ENCODE assay signal across 10 mouse cellular contexts in genomic region chr2:164036520-164037019, GRCm38 (mm10). TPM values are rescaled to one million over a fixed set of nuclear protein-coding genes. Genes with fewer than 3 reads are reported as not detected.
DNase-seq lines count a peak whose midpoint lies in the region; ATAC-seq and TF ChIP-seq lines count a peak whose summit lies in the region.
"Had no signal": no experiment of that assay in that cellular context is flagged by ENCODE, and none has a peak within 500 bp of the region (broad histone marks: within the 10 kb centered on the region; RNA-seq: fewer than 3 reads in every experiment).

No protein-coding gene starts in this region.

- WGBS in kidney, embryonic 15.5 days, result 50% methylated on average over 10 of the region's 10 CpGs
- 30% methylated on average over 10 of the region's 10 CpGs for WGBS in bone marrow, adult 2 months

- TF ChIP-seq CTCF in bone marrow, adult 2 months (IDR thresholded peaks at IDR 0.05; ENCODE audit: control insufficient read depth, insufficient read depth, low read length), result peak; percentile 58

- no peak for DNase-seq in kidney, adult 18-20 months
- peak; percentile 24 for DNase-seq in naive thymus-derived CD4-positive, alpha-beta T cell, adult 2 months (ENCODE audit: low read depth)
- DNase-seq in cerebellum, adult 8-10 months, result no peak
- DNase-seq in spleen, adult 12 weeks (ENCODE audit: low spot score), result no peak
- no peak for DNase-seq in left cerebral cortex, adult 8-10 months (ENCODE audit: low spot score in 2 of 2)
- DNase-seq: adrenal gland, adult 8-10 months had no signal

- no peak overlapping the region for H3K4me2 ChIP-seq in kidney, embryonic 15.5 days

- TF ChIP-seq POLR2A in bone marrow, adult 2 months (IDR thresholded peaks at IDR 0.05; ENCODE audit: borderline replicate concordance, control insufficient read depth, low read depth, low read length), result no peak

- no peak overlapping the region for H3K4me3 ChIP-seq in kidney, embryonic 15.5 days (replicated peaks)
- H3K4me3 ChIP-seq in bone marrow, adult 2 months (replicated peaks; ENCODE audit: control insufficient read depth, low read depth, low read length), result no peak overlapping the region

- H3K36me3 ChIP-seq in kidney, embryonic 15.5 days, result no peaks in the 10 kb centered on the region

- peaks cover 5% of the 10 kb centered on the region; the same call in 1 of the 2 replicates for H3K4me1 ChIP-seq in kidney, embryonic 15.5 days
- peaks cover 3% of the 10 kb centered on the region for H3K4me1 ChIP-seq in bone marrow, adult 2 months (ENCODE audit: control insufficient read depth, insufficient read depth, low read length)

- no peaks in the 10 kb centered on the region for H3K27me3 ChIP-seq in kidney, embryonic 15.5 days

- no peaks in the 10 kb centered on the region; the same call in 1 of the 2 replicates for H3K9me3 ChIP-seq in kidney, embryonic 15.5 days (replicated peaks)

- H3K9ac ChIP-seq in kidney, embryonic 15.5 days, result no peak overlapping the region

- peak; percentile 64 for ATAC-seq in kidney, embryonic 15.5 days (replicated peaks; ENCODE audit: low FRiP score)
- peak; percentile 51 for ATAC-seq in granulocyte monocyte progenitor cell, adult 5-6 weeks (replicated peaks; ENCODE audit: poor library complexity, severe bottlenecking)
- ATAC-seq: forebrain, embryonic 16.5 days had no signal

- H3K27ac ChIP-seq in kidney, embryonic 15.5 days, result no peak overlapping the region
- H3K27ac ChIP-seq in bone marrow, adult 2 months (ENCODE audit: control insufficient read depth, insufficient read depth, low read depth, low read length, poor library complexity), result no peak overlapping the region

RNA-seq across cellular contexts. Expression of gene Pabpc1l, which starts 11.3 kb away (rescaled TPM):
- polyA plus RNA-seq in kidney, embryonic 15.5 days (2015; fragmentation: Nextera tagmentation; extraction: Ambion mirVana), result 2.4 and 4.1 TPM in 2 replicates
- polyA plus RNA-seq in bone marrow, adult 2 months (2011; ENCODE audit: insufficient read depth, insufficient read length, low replicate concordance, missing spikeins), result 8.6 and 10.8 TPM in 2 replicates
- total RNA-seq in granulocyte monocyte progenitor cell, adult 5-6 weeks (2014; fragmentation: Nextera tagmentation), result not detected in 2 replicates
- not detected in 2 replicates for total RNA-seq in granulocyte monocyte progenitor cell, adult 5-6 weeks (2017)
- total RNA-seq in left cerebral cortex, adult 8-10 months (2022), result 1 to 10 TPM in 1 of 4 experiments, under 1 TPM in 3; 0.75 to 1.9 (median 0.95) TPM

RNA-seq across cellular contexts. Expression of gene Stk4, which starts 33.6 kb away (rescaled TPM):
- polyA plus RNA-seq in kidney, embryonic 15.5 days (2015; fragmentation: Nextera tagmentation; extraction: Ambion mirVana), result 21.0 and 23.4 TPM in 2 replicates
- polyA plus RNA-seq in bone marrow, adult 2 months (2011; ENCODE audit: insufficient read depth, insufficient read length, low replicate concordance, missing spikeins), result 27.5 and 28.7 TPM in 2 replicates
- 132 and 145 TPM in 2 replicates for total RNA-seq in granulocyte monocyte progenitor cell, adult 5-6 weeks (2014; fragmentation: Nextera tagmentation)
- total RNA-seq in granulocyte monocyte progenitor cell, adult 5-6 weeks (2017), result 123 and 133 TPM in 2 replicates
- total RNA-seq in left cerebral cortex, adult 8-10 months (2022), result 10 to 100 TPM; 31.7 to 37.5 (median 34.1) TPM

RNA-seq across cellular contexts. Expression of gene Tomm34, which starts 34.4 kb away (rescaled TPM):
- 60.8 and 64.9 TPM in 2 replicates for polyA plus RNA-seq in kidney, embryonic 15.5 days (2015; fragmentation: Nextera tagmentation; extraction: Ambion mirVana)
- polyA plus RNA-seq in bone marrow, adult 2 months (2011; ENCODE audit: insufficient read depth, insufficient read length, low replicate concordance, missing spikeins), result 34.6 and 50.9 TPM in 2 replicates
- total RNA-seq in granulocyte monocyte progenitor cell, adult 5-6 weeks (2014; fragmentation: Nextera tagmentation), result 58.6 and 64.2 TPM in 2 replicates
- 41.7 and 51.4 TPM in 2 replicates for total RNA-seq in granulocyte monocyte progenitor cell, adult 5-6 weeks (2017)
- total RNA-seq in left cerebral cortex, adult 8-10 months (2022), result 10 to 100 TPM; 76.6 to 84.5 (median 81.5) TPM

RNA-seq across cellular contexts. Expression of gene Ywhab, which starts 41.8 kb away (rescaled TPM):
- 304 and 307 TPM in 2 replicates for polyA plus RNA-seq in kidney, embryonic 15.5 days (2015; fragmentation: Nextera tagmentation; extraction: Ambion mirVana)
- 38.3 and 61.2 TPM in 2 replicates for polyA plus RNA-seq in bone marrow, adult 2 months (2011; ENCODE audit: insufficient read depth, insufficient read length, low replicate concordance, missing spikeins)
- 125 and 137 TPM in 2 replicates for total RNA-seq in granulocyte monocyte progenitor cell, adult 5-6 weeks (2014; fragmentation: Nextera tagmentation)
- 64.1 and 69.6 TPM in 2 replicates for total RNA-seq in granulocyte monocyte progenitor cell, adult 5-6 weeks (2017)
- 100 to 1,000 TPM; 427 to 461 (median 444) TPM for total RNA-seq in left cerebral cortex, adult 8-10 months (2022)
